Mouse (Mus musculus): ENCODE results near the gene Psmd13.

Gene Psmd13

DNA sequence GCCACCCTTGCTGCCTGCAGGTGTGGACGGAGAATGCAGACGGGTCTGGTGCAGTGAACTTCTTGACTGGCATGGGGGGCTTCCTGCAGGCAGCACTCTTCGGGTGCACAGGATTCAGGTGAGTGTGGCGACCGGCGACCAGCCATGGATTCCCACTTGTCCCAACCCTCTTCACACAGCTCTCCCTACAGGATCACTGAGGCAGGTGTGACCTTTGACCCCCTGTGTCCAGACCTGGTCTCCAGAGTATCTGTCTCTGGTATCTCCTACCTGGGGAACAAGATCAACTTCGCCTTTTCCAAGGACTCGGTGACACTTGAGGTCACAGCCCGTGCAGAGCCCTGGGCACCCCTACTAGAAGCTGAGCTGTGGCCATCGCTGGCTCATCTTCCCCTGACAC lies 64.5 kb downstream of the Psmd13 start:
- DNase-seq: no peak

DNA sequence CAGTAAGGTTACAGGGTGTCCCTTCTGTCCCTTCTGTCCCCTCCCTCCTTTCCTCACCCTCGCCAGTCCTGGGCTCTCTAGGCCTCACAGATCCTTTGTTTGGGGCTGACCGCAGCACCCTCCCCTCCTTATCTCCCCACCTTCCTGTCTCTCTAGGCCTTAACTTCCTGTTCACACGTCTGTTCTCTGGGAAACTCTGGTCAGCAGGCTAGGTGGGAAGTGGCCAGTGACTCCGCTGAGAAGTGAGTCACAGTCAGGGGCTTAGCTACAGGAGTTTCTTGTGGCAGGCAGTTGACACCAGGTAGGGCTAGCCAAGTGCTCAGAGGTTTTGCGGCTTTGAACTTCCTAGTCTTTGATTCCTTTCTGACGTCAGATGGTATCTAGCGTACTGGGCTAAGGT lies 65.2 kb downstream of the Psmd13 start:
- no peak for DNase-seq

DNA sequence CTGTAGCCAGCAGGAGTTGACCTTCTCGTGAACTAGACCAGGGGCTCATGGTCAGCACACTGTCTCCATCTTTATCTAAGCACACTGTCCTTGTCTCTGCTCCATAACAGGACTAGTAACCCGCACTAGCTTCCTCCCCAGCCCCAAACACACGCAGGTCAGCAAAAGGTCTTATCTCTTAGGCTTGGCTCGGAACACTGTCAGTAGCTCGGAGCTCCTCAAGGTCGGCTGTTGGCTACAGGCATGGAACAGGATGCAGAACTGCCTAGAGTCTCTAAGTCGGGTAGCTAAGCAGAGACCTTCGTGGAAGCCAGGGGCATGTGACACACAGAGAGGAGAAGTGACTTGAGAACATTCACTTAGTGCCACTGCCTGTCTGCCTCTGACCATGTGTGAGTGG lies 66.4 kb downstream of the Psmd13 start:
- no peak for DNase-seq
